ENCODE assay signal across 8 mouse cellular contexts in the genomic region with DNA sequence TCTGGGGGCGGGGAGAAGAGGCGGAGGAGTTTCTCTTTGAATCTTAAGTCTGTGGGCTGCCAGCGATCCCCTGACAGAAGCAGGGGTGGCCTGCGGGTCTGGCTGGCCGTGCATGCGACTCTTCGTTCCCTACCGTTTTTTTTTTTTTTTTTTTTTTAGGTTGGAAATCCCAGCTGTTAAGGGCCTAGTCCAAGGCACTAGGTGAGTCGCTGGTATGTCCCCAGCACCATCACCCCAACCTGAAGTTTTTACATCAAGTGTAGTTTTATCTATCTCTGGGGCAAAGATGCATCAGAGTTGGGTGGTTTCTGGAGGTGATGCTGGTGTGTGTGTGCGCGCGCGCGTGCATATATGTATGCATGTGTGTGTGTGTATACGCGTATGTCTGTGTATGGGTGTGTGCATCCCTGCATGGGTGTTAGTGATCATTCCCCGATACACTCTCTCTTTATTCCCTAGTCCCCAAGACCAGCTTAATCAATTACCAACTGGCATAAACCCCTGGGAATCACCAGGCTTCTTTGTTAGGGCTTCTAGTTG. TPM values are rescaled to one million over a fixed set of nuclear protein-coding genes. Genes with fewer than 3 reads are reported as not detected.
DNase-seq lines count a peak whose midpoint lies in the region; ATAC-seq lines count a peak whose summit lies in the region.

No protein-coding gene starts in this region.

- H3K36me3 ChIP-seq in heart, embryonic 16.5 days (ENCODE audit: control insufficient read depth, insufficient read depth), result no peaks in the 10 kb centered on the region
- no peaks in the 10 kb centered on the region for H3K36me3 ChIP-seq in hindbrain, embryonic 13.5 days
- no peaks in the 10 kb centered on the region for H3K36me3 ChIP-seq in midbrain, embryonic 11.5 days (ENCODE audit: control insufficient read depth, insufficient read depth, low read length)

- H3K4me1 ChIP-seq in heart, embryonic 16.5 days (ENCODE audit: control insufficient read depth, insufficient read depth, low read length), result peaks cover 38% of the 10 kb centered on the region
- peaks cover 49% of the 10 kb centered on the region for H3K4me1 ChIP-seq in hindbrain, embryonic 13.5 days (replicated peaks)
- peaks cover 31% of the 10 kb centered on the region for H3K4me1 ChIP-seq in midbrain, embryonic 11.5 days (ENCODE audit: control insufficient read depth, insufficient read depth, low read length)

- H3K4me3 ChIP-seq in heart, embryonic 16.5 days (ENCODE audit: low read length), result peak overlapping the region; percentile 68
- H3K4me3 ChIP-seq in hindbrain, embryonic 13.5 days, result peak overlapping the region; percentile 32
- H3K4me3 ChIP-seq in midbrain, embryonic 11.5 days (ENCODE audit: low read depth, low read length), result no peak overlapping the region

- no peaks in the 10 kb centered on the region for H3K9me3 ChIP-seq in heart, embryonic 16.5 days (replicated peaks; ENCODE audit: control insufficient read depth, low read length)
- H3K9me3 ChIP-seq in hindbrain, embryonic 13.5 days, result no peaks in the 10 kb centered on the region
- no peaks in the 10 kb centered on the region for H3K9me3 ChIP-seq in midbrain, embryonic 11.5 days (ENCODE audit: control insufficient read depth, low read length)

- no peak for ATAC-seq in heart, embryonic 16.5 days (replicated peaks; ENCODE audit: extremely low read depth, insufficient read depth, low FRiP score)
- ATAC-seq in hindbrain, embryonic 13.5 days (ENCODE audit: low FRiP score), result no peak
- no peak for ATAC-seq in midbrain, embryonic 11.5 days (ENCODE audit: low FRiP score)

- peak overlapping the region; percentile 88 for H3K9ac ChIP-seq in heart, embryonic 16.5 days (ENCODE audit: low read length)
- 0 out of 2 replicates have a peak overlapping the region, but pooled peaks have one; percentile 58 for H3K9ac ChIP-seq in hindbrain, embryonic 13.5 days
- no peak overlapping the region for H3K9ac ChIP-seq in midbrain, embryonic 11.5 days (ENCODE audit: low read length)

- H3K27me3 ChIP-seq in heart, embryonic 16.5 days (ENCODE audit: control insufficient read depth, insufficient read depth, low read length), result peaks cover 36% of the 10 kb centered on the region
- H3K27me3 ChIP-seq in hindbrain, embryonic 13.5 days, result peaks cover 80% of the 10 kb centered on the region
- peaks cover 58% of the 10 kb centered on the region for H3K27me3 ChIP-seq in midbrain, embryonic 11.5 days (ENCODE audit: control insufficient read depth, insufficient read depth, low read length)

- H3K4me2 ChIP-seq in heart, embryonic 16.5 days (ENCODE audit: low read depth, low read length), result peak overlapping the region; percentile 92
- H3K4me2 ChIP-seq in hindbrain, embryonic 13.5 days, result peak overlapping the region; percentile 97
- peak overlapping the region; percentile 70 for H3K4me2 ChIP-seq in midbrain, embryonic 11.5 days

- peak overlapping the region; percentile 94 for H3K27ac ChIP-seq in heart, embryonic 16.5 days (ENCODE audit: low read length)
- H3K27ac ChIP-seq in hindbrain, embryonic 13.5 days, result no peak overlapping the region
- H3K27ac ChIP-seq in midbrain, embryonic 11.5 days (ENCODE audit: low read depth, low read length), result no peak overlapping the region

- no peak for DNase-seq in heart, adult 18-20 months
- peak; percentile 25 for DNase-seq in MN1 (ENCODE audit: low spot score)
- no peak for DNase-seq in midbrain, embryonic 11.5 days (ENCODE audit: low spot score, missing footprints)
- DNase-seq in right cerebral cortex, postnatal 10 days (ENCODE audit: low spot score in 2 of 2), result no peak
- DNase-seq in urinary bladder, adult 18-20 months (ENCODE audit: low spot score in 2 of 2), result no peak
- no peak for DNase-seq in layer of hippocampus, adult 18-20 months (ENCODE audit: low spot score in 2 of 2)

- WGBS in heart, embryonic 16.5 days, result 12% methylated on average over 17 of the region's 17 CpGs
- 6% methylated on average over 17 of the region's 17 CpGs for WGBS in hindbrain, embryonic 13.5 days
- 7% methylated on average over 17 of the region's 17 CpGs for WGBS in midbrain, embryonic 11.5 days

RNA-seq across cellular contexts. Expression of a gene that starts 1.1 kb away (rescaled TPM):
- 12.9 and 13.0 TPM in 2 replicates for polyA plus RNA-seq in heart, embryonic 16.5 days (2015; fragmentation: Nextera tagmentation; extraction: Ambion mirVana)
- 1 to 10 TPM; 3.3 to 4.1 TPM for total RNA-seq in heart, adult 18-20 months (2021)
- polyA plus RNA-seq in hindbrain, embryonic 13.5 days (2015; fragmentation: Nextera tagmentation; extraction: Ambion mirVana), result 4.7 and 6.3 TPM in 2 replicates
- 0.38 and 0.39 TPM in 2 replicates for polyA plus RNA-seq in midbrain, embryonic 11.5 days (2014; fragmentation: Nextera tagmentation; extraction: Ambion mirVana)
- total RNA-seq in layer of hippocampus, adult 18-20 months (2021), result 1 to 10 TPM; 1.3 to 2.4 TPM

RNA-seq across cellular contexts. Expression of a gene that starts 28.8 kb away (rescaled TPM):
- polyA plus RNA-seq in heart, embryonic 16.5 days (2015; fragmentation: Nextera tagmentation; extraction: Ambion mirVana), result 16.2 and 19.0 TPM in 2 replicates
- total RNA-seq in heart, adult 18-20 months (2021), result 1 to 10 TPM; 7.8 to 8.9 TPM
- polyA plus RNA-seq in hindbrain, embryonic 13.5 days (2015; fragmentation: Nextera tagmentation; extraction: Ambion mirVana), result 63.1 and 65.4 TPM in 2 replicates
- 17.7 and 20.4 TPM in 2 replicates for polyA plus RNA-seq in midbrain, embryonic 11.5 days (2014; fragmentation: Nextera tagmentation; extraction: Ambion mirVana)
- 100 to 1,000 TPM in 1 of 2 experiments, 10 to 100 TPM in 1; 89.4 to 103 TPM for total RNA-seq in layer of hippocampus, adult 18-20 months (2021)

RNA-seq across cellular contexts. Expression of a gene that starts 30.6 kb away (rescaled TPM):
- 0.14 and 0.25 TPM in 2 replicates for polyA plus RNA-seq in heart, embryonic 16.5 days (2015; fragmentation: Nextera tagmentation; extraction: Ambion mirVana)
- total RNA-seq in heart, adult 18-20 months (2021), result not detected
- polyA plus RNA-seq in hindbrain, embryonic 13.5 days (2015; fragmentation: Nextera tagmentation; extraction: Ambion mirVana), result 1.4 and 1.5 TPM in 2 replicates
- 0.17 and 0.19 TPM in 2 replicates for polyA plus RNA-seq in midbrain, embryonic 11.5 days (2014; fragmentation: Nextera tagmentation; extraction: Ambion mirVana)
- total RNA-seq in layer of hippocampus, adult 18-20 months (2021), result 1 to 10 TPM; 1.8 to 2.6 TPM
